In the genomic region with DNA sequence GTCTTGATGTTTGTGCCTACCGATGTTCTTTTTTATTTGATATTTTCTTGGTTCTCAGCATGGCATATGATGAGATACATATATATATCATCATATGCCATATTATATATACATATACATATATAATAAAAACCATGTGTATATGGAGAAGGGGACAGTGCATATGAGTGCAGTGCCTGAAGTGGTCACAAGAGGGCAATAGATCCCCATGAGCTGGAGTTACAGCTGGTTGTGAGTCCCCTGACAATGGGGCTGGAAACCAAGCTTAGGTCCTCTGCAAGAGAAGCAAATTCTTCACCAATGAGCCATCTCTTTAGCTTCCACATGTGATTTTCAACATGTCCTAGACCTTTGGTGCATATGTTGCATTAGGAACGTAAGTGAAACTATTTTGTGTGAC, we compare ENCODE assay signal across 11 mouse cellular contexts. TPM values are rescaled to one million over a fixed set of nuclear protein-coding genes. Genes with fewer than 3 reads are reported as not detected.
DNase-seq lines count a peak whose midpoint lies in the region; ATAC-seq and TF ChIP-seq lines count a peak whose summit lies in the region.
"Had no signal": no experiment of that assay in that cellular context is flagged by ENCODE, and none has a peak within 500 bp of the region (broad histone marks: within the 10 kb centered on the region; RNA-seq: fewer than 3 reads in every experiment).

No protein-coding gene starts in this region.

- H3K27me3 ChIP-seq in forebrain, postnatal 0 days (ENCODE audit: insufficient read depth, low read length) = no peaks in the 10 kb centered on the region
- H3K27me3 ChIP-seq in forebrain, embryonic 12.5 days = peaks cover 15% of the 10 kb centered on the region; the same call in 1 of the 2 replicates
- H3K27me3 ChIP-seq in lung, embryonic 14.5 days (ENCODE audit: insufficient read depth, low read length) = no peaks in the 10 kb centered on the region
- H3K27me3 ChIP-seq: heart, embryonic 13.5 days; lung, embryonic 15.5 days had no signal

- H3K27ac ChIP-seq in forebrain, postnatal 0 days (ENCODE audit: low read depth, low read length) = no peak overlapping the region
- no peak overlapping the region for H3K27ac ChIP-seq in forebrain, embryonic 12.5 days
- H3K27ac ChIP-seq in lung, embryonic 14.5 days (ENCODE audit: low read depth) = no peak overlapping the region
- H3K27ac ChIP-seq: heart, embryonic 13.5 days; lung, embryonic 15.5 days had no signal

- TF ChIP-seq CTCF in forebrain, postnatal 0 days (IDR thresholded peaks at IDR 0.05; ENCODE audit: low read depth) = peak; percentile 48
- peak; percentile 64 for TF ChIP-seq CTCF in lung, embryonic 14.5 days (IDR thresholded peaks at IDR 0.05; ENCODE audit: low read depth)

- no peak for DNase-seq in forebrain, postnatal 0 days
- DNase-seq in lung, embryonic 14.5 days = no peak
- DNase-seq in lung, postnatal 14 days = no peak
- peak; percentile 21 for DNase-seq in c-Kit-positive CD71-positive TER-119-negative erythroid progenitor cells, embryonic 14.5 days (ENCODE audit: low read depth)
- peak; percentile 40 for DNase-seq in thymus, postnatal 0 days (ENCODE audit: low spot score)
- no peak for DNase-seq in cerebellum, adult 9-10 months
- no peak for DNase-seq in urinary bladder, postnatal 25 days (ENCODE audit: low spot score)
- DNase-seq: cerebellum, adult 11-12 months had no signal

- no peak overlapping the region for H3K4me2 ChIP-seq in forebrain, postnatal 0 days (ENCODE audit: low read depth)
- H3K4me2 ChIP-seq in forebrain, embryonic 12.5 days = no peak overlapping the region
- H3K4me2 ChIP-seq in lung, embryonic 14.5 days = no peak overlapping the region
- H3K4me2 ChIP-seq: heart, embryonic 13.5 days; lung, embryonic 15.5 days had no signal

- no peak overlapping the region for H3K4me3 ChIP-seq in forebrain, postnatal 0 days (ENCODE audit: low read depth, low read length)
- H3K4me3 ChIP-seq in forebrain, embryonic 12.5 days (replicated peaks) = no peak overlapping the region
- no peak overlapping the region for H3K4me3 ChIP-seq in lung, embryonic 14.5 days (ENCODE audit: low read depth, low read length)
- H3K4me3 ChIP-seq: heart, embryonic 13.5 days; lung, embryonic 15.5 days had no signal

- H3K4me1 ChIP-seq in forebrain, postnatal 0 days (ENCODE audit: insufficient read depth) = peaks cover 9% of the 10 kb centered on the region; the same call in 1 of the 2 replicates
- H3K4me1 ChIP-seq in forebrain, embryonic 12.5 days = peaks cover 14% of the 10 kb centered on the region
- no peaks in the 10 kb centered on the region for H3K4me1 ChIP-seq in lung, embryonic 14.5 days (ENCODE audit: insufficient read depth)
- H3K4me1 ChIP-seq: heart, embryonic 13.5 days; lung, embryonic 15.5 days had no signal

- no peak for ATAC-seq in forebrain, postnatal 0 days
- no peak for ATAC-seq in forebrain, embryonic 12.5 days (ENCODE audit: low FRiP score)
- no peak for ATAC-seq in lung, embryonic 14.5 days (ENCODE audit: insufficient read depth)

- 87% methylated on average over 2 of the region's 2 CpGs for WGBS in forebrain, postnatal 0 days
- 94% methylated on average over 2 of the region's 2 CpGs for WGBS in forebrain, embryonic 12.5 days
- 92% methylated on average over 2 of the region's 2 CpGs for WGBS in lung, embryonic 14.5 days

- H3K9me3 ChIP-seq in forebrain, postnatal 0 days (ENCODE audit: low read length) = peaks cover 7% of the 10 kb centered on the region; the same call in 1 of the 2 replicates
- no peaks in the 10 kb centered on the region for H3K9me3 ChIP-seq in forebrain, embryonic 12.5 days
- 0 out of 2 replicates have a peak, but pooled peaks cover 5% of the 10 kb centered on the region for H3K9me3 ChIP-seq in lung, embryonic 14.5 days (ENCODE audit: low read depth, low read length)
- H3K9me3 ChIP-seq: lung, embryonic 15.5 days had no signal

- no peak overlapping the region for H3K9ac ChIP-seq in forebrain, postnatal 0 days
- H3K9ac ChIP-seq in forebrain, embryonic 12.5 days = no peak overlapping the region
- H3K9ac ChIP-seq in lung, embryonic 14.5 days = no peak overlapping the region
- H3K9ac ChIP-seq: heart, embryonic 13.5 days; lung, embryonic 15.5 days had no signal

- H3K36me3 ChIP-seq in forebrain, postnatal 0 days (ENCODE audit: insufficient read depth) = no peaks in the 10 kb centered on the region
- H3K36me3 ChIP-seq in forebrain, embryonic 12.5 days (replicated peaks) = no peaks in the 10 kb centered on the region
- no peaks in the 10 kb centered on the region for H3K36me3 ChIP-seq in lung, embryonic 14.5 days (ENCODE audit: insufficient read depth)
- H3K36me3 ChIP-seq: heart, embryonic 13.5 days; lung, embryonic 15.5 days had no signal

RNA-seq across cellular contexts. Expression of a gene that starts 21.7 kb away (rescaled TPM):
- total RNA-seq in forebrain, postnatal 0 days (2014; rRNA removed) = 54.8 and 75.5 TPM in 2 replicates
- 46.2 and 55.1 TPM in 2 replicates for polyA plus RNA-seq in forebrain, postnatal 0 days (2015; fragmentation: Nextera tagmentation; extraction: Ambion mirVana)
- 48.8 and 56.2 TPM in 2 replicates for polyA plus RNA-seq in forebrain, embryonic 12.5 days (2016; fragmentation: Nextera tagmentation; extraction: Ambion mirVana)
- 8.6 and 8.7 TPM in 2 replicates for polyA plus RNA-seq in lung, embryonic 14.5 days (2014; fragmentation: Nextera tagmentation; extraction: Ambion mirVana)
- 9.6 and 9.7 TPM in 2 replicates for polyA plus RNA-seq in thymus, postnatal 0 days (2015; fragmentation: Nextera tagmentation; extraction: Ambion mirVana)

Comparison
In these comparisons a context has a peak if more than half of its experiments do, and no peak if none do; other contexts are left out.
1. DNase-seq: peak in c-Kit-positive CD71-positive TER-119-negative erythroid progenitor cells, embryonic 14.5 days (single experiment) and thymus, postnatal 0 days (single experiment); none in forebrain, postnatal 0 days (single experiment), lung, embryonic 14.5 days (single experiment), lung, postnatal 14 days (single experiment), cerebellum, adult 9-10 months (single experiment) and urinary bladder, postnatal 25 days (single experiment).